Mouse (Mus musculus) B cell, adult 2 months (primary cell): Measurements from ENCODE around the gene 4931406P16Rik.

Experiments used
- DNase-seq, 2 experiments: peaks; one replicate each; pipeline ENCODE4 v3.0.0; 2022

Gene 4931406P16Rik

DNA sequence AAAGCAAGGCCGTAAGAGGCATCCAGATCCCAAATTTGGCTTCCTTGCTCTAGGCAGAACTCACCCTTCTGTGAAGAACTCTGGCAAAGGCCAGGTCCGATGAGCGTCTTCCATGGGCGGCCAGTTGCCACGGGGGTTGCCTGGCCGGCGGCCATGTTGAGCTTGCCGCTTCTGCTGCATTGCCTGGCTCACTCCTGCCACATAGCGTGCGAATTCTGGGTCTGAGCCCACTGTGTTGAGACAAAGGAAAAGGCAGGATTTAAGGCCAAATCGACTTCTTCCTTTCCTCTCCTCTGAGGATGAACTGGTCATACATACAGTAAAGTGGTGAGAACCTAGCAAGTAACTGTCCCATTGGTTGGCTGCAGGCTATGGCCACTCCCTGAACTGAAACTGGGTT lies 71.2 kb downstream of the 4931406P16Rik start:
- DNase-seq = no peak

DNA sequence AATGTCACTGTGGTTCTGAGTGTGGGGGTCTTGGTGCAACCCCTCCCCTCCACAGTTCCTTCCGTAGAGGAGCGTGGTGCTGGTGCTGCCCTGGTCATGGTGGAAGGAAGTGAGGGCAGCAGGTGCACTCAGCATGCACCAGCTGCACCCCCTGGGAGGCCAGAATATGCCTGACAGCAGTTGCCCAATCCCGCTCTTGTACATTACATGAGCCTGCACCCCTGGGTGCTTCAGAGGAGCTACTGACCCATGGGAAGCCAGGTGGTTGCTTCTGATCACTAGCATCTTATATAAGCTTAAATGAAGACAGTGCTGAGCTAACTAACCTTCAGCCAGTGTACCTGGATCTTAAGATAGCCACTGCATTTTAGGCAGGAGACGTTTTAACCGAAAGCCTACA lies 75.3 kb downstream of the 4931406P16Rik start:
- no peak for DNase-seq

GRCm38 (mm10) chr7:34235602-34236001 lies 77.7 kb downstream of the 4931406P16Rik start:
- no peak for DNase-seq

GRCm38 (mm10) chr7:34234610-34235561 lies 78.5 kb downstream of the 4931406P16Rik start:
- no peak for DNase-seq

GRCm38 (mm10) chr7:34233909-34234609 lies 79.3 kb downstream of the 4931406P16Rik start:
- DNase-seq = peak; percentile 97

GRCm38 (mm10) chr7:34232785-34233725 lies 80.3 kb downstream of the 4931406P16Rik start:
- DNase-seq = no peak

DNA sequence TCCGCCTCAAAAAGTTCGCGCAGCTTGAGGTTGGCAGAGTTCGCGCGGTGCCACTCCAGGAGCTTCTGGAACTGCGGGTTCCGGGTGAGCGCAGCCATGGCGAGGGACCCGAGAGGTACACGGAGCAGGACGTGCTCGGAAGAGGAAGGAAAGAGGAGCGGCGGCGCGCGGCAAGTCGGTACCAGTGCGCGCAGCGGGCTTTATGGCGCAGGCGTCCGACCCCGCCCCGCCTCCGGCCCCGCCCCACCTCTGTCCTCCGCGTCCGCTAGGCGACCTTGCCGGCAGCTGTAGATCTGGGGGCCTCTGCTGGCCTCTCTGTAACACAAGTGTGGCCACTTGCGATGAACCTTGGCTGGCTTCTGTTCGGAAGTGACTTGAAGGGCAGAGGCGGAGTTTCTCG lies 83.2 kb downstream of the 4931406P16Rik start, which contains the start of gene Gpi1:
Gene Gpi1 (minus strand): TSS at position 221 of the 400 bp plus-strand sequence.
- DNase-seq = peak; percentile 69 to 76

DNA sequence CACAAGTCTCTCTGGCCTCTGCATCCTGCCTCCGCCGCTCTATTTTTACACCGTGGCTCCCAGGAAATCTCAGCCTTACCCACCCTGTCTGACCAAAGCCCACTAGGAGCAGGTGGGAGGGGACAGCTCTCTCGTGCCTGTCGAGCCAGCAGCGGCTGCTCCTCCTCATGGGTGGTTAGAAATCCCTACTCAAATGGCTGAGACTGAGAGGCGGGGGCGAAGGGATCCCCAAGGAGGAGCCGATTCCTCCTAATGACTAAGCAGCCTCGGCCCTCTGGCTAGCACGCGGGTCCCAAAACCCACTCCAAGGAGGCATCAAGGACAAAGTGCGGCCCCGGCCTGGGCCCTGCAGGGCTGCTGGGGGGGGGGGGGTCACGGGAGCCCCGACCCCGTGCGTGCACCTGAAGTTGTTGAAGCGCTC lies 83.7 kb downstream of the 4931406P16Rik start:
- peak in 1 of 2 experiments; percentile 28 for DNase-seq

- peak in 1 of 2 experiments; percentile 5 for DNase-seq
Observed at GRCm38 (mm10) chr7:34229153-34229552, 84.2 kb downstream of the 4931406P16Rik start.

GRCm38 (mm10) chr7:34228641-34229040 lies 84.7 kb downstream of the 4931406P16Rik start:
- DNase-seq = no peak

DNA sequence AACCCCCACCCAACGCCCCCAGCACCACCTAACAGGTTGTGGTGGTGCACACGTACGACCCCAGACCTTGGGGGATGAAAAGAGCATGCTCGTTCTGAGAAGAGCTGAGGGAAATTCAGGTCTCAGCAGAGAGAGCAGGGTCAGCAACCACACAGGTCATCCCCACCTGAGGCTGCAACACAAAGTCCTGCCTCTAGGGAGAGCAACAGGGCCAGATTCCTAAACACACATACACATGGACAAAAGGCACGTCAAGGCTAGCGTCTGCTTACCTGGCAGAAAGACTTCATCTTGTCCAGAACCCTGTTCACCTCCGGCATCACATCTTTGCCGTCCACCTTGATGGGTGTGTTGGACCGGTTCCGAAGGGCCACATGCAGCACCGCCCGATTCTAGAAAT lies 86.5 kb downstream of the 4931406P16Rik start:
- DNase-seq = no peak

- DNase-seq = no peak
Observed at GRCm38 (mm10) chr7:34226086-34226485, 87.3 kb downstream of the 4931406P16Rik start.

GRCm38 (mm10) chr7:34224308-34224707 lies 89.0 kb downstream of the 4931406P16Rik start:
- DNase-seq = no peak

DNA sequence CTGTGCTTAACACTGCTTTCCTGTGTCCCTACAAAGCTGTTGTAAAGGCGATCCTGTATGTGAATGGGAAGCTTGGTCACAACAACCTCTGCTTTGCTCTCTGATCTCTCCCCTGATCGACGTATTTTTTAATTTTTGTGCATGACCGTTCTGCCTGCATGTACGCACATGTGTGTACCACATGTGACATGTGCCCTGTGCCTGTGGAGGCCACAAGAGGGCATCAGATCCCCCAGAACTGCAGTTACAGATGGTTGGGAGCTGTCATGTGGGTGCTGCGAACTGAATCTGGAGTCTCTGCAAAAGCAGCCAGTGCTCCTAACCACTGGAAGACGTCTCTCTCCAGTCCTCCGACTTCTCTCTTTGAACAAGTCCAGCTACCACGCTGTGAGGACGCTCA lies 91.0 kb downstream of the 4931406P16Rik start:
- no peak for DNase-seq

- DNase-seq = no peak
Observed at GRCm38 (mm10) chr7:34221594-34222250, 91.6 kb downstream of the 4931406P16Rik start.

DNA sequence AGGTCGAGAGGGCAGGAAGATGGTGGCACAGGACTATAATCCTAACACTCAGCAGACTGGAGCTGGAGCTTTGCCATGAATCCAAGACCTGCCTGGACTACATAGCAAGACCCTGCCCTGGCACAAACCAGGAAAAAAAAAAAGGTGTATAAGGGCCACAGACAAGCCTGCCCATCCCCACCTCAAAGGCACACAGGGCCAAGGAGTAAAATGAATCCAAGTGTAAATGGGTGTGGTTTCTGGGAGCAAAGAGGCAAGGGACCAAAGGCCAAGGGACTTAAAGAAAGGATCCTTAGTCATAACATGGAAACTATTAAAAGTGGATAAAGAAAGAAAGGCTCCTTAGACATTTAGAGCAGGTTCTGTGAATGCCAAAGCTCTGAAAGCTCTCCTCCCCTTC lies 94.9 kb downstream of the 4931406P16Rik start:
- DNase-seq = no peak

DNA sequence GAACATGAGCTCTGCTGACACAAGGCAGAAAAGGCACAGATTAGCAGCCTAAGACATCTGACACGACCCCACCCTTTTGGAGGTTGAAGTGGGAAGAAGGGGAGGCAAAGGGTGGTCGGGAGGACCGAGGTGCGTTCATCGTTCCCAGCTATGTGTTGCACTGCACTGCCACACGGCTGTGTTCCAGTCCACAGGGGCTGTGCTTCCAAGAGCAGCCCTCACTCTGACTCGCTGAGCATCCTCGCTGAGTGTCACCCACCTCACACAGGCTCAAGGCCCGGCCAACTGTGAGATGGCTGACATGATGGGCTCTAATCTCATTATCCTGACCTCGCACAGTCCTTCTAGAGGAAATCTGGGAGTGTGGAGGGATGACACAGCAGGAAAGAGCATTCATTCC lies 96.9 kb downstream of the 4931406P16Rik start:
- DNase-seq = no peak

- DNase-seq = no peak
Observed at GRCm38 (mm10) chr7:34215481-34215880, 97.9 kb downstream of the 4931406P16Rik start.

DNA sequence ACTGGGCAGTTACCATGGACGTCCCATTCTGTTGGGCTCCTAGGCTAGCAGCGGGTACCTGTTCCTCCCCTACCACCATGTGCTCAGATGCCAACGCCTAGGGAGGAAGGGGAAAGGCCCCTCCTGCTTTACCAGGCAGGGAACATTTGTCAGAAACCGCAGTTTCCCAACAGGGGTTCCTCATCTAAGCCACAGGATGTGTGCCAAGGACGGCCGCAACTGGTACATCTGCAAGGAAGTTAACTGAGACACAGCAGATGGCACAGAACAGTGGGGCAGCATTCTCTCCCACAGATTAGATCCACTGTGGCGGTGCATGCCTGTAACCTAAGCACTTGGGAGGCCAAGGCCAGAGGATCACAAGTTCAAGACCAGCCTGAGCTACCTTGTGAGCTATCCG lies 98.7 kb downstream of the 4931406P16Rik start:
- DNase-seq = no peak

- DNase-seq = no peak
Observed at GRCm38 (mm10) chr7:34213281-34213680, 100.1 kb downstream of the 4931406P16Rik start.

- no peak for DNase-seq
Observed at GRCm38 (mm10) chr7:34208027-34208745, 105.2 kb downstream of the 4931406P16Rik start.
